Mouse (Mus musculus): ENCODE results near the gene Gstp2.
A peak's percentile ranks its signal among the peaks of the same experiment; 100 is the strongest.
"Not testable (repeated sequence)": the region's sequence is repeated elsewhere in the genome, so short reads cannot be mapped to it uniquely, and the experiment has no call there.

The Gstp2 gene

GRCm38 (mm10) chr19:4068717-4069410 is 23.0 kb upstream of the Gstp2 start:
- no peak for DNase-seq

GRCm38 (mm10) chr19:4068242-4068641 is 22.4 kb upstream of the Gstp2 start:
- not testable (repeated sequence) for DNase-seq

GRCm38 (mm10) chr19:4066877-4067276 is 21.1 kb upstream of the Gstp2 start:
- DNase-seq = no peak

- no peak for DNase-seq
Measured at GRCm38 (mm10) chr19:4066280-4066679, 20.5 kb upstream of the Gstp2 start.

GRCm38 (mm10) chr19:4064501-4064900 is 18.7 kb upstream of the Gstp2 start:
- DNase-seq = not testable (repeated sequence)

GRCm38 (mm10) chr19:4063357-4063756 is 17.5 kb upstream of the Gstp2 start:
- DNase-seq = not testable (repeated sequence)

GRCm38 (mm10) chr19:4060899-4061465 is 15.2 kb upstream of the Gstp2 start:
- no peak for DNase-seq

GRCm38 (mm10) chr19:4060044-4060898 is 14.4 kb upstream of the Gstp2 start:
- DNase-seq = not testable (repeated sequence)

GRCm38 (mm10) chr19:4059069-4059740 is 13.4 kb upstream of the Gstp2 start, which contains the start of gene Gstp3:
Gstp3 (minus strand) TSS chr19:4059569.
- DNase-seq = no peak

- no peak for DNase-seq
Measured at GRCm38 (mm10) chr19:4058581-4058980, 12.8 kb upstream of the Gstp2 start.

GRCm38 (mm10) chr19:4057962-4058361 is 12.1 kb upstream of the Gstp2 start:
- DNase-seq = no peak

- DNase-seq = no peak
Measured at GRCm38 (mm10) chr19:4057389-4057788, 11.6 kb upstream of the Gstp2 start.

GRCm38 (mm10) chr19:4056727-4057126 is 10.9 kb upstream of the Gstp2 start:
- DNase-seq = no peak

- no peak for DNase-seq
Measured at GRCm38 (mm10) chr19:4055947-4056693, 10.3 kb upstream of the Gstp2 start.

GRCm38 (mm10) chr19:4055216-4055946 is 9.6 kb upstream of the Gstp2 start:
- peak; percentile 76 to 83 for DNase-seq

GRCm38 (mm10) chr19:4054613-4055012 is 8.8 kb upstream of the Gstp2 start:
- no peak for DNase-seq

- no peak for DNase-seq
Measured at GRCm38 (mm10) chr19:4052516-4053030, 6.8 kb upstream of the Gstp2 start.

GRCm38 (mm10) chr19:4051741-4052515 is 6.1 kb upstream of the Gstp2 start:
- DNase-seq = peak; percentile 70 to 85

- peak in 1 of 2 experiments; percentile 41 for DNase-seq
Measured at GRCm38 (mm10) chr19:4051016-4051415, 5.2 kb upstream of the Gstp2 start.

GRCm38 (mm10) chr19:4049069-4049468 is 3.2 kb upstream of the Gstp2 start:
- not testable (repeated sequence) for DNase-seq

Data from cerebellum, postnatal 25 days (tissue).